Mouse (Mus musculus) CD8-positive naive resting alpha-beta T cell, adult 2 months (primary cell): Measurements from ENCODE around the gene Zfp53.
A peak's percentile ranks its signal among the peaks of the same experiment; 100 is the strongest.
"Not testable (repeated sequence)": the region's sequence is repeated elsewhere in the genome, so short reads cannot be mapped to it uniquely, and the experiment has no call there.

Experiments
- DNase-seq, 2 experiments: peaks; one replicate each; pipeline ENCODE4 v3.0.0; 2022; ENCODE audit warnings: low read depth in 2 of 2, low spot score in 2 of 2

Zfp53 gene

GRCm38 (mm10) chr17:21488760-21489499 lies at the start of gene Zfp53:
TSS of gene Zfp53 (plus strand) at chr17:21488998.
- peak; percentile 65 to 77 for DNase-seq

- DNase-seq: peak; percentile 78 to 83
Observed at GRCm38 (mm10) chr17:21449669-21450068, 39.1 kb upstream of the Zfp53 start.

GRCm38 (mm10) chr17:21450138-21450704 lies 38.6 kb upstream of the Zfp53 start, which contains the start of gene Zfp51:
TSS of gene Zfp51 (plus strand) at chr17:21450374.
- DNase-seq: peak; percentile 93 to 94

- peak; percentile 49 to 61 for DNase-seq
Observed at GRCm38 (mm10) chr17:21463550-21463949, 25.2 kb upstream of the Zfp53 start.

GRCm38 (mm10) chr17:21472032-21472652 lies 16.7 kb upstream of the Zfp53 start:
- DNase-seq: no peak

GRCm38 (mm10) chr17:21472653-21473307 lies 16.0 kb upstream of the Zfp53 start:
- DNase-seq: no peak

- peak; percentile 60 to 62 for DNase-seq
Observed at GRCm38 (mm10) chr17:21473362-21474190, 15.2 kb upstream of the Zfp53 start.

- peak; percentile 49 to 56 for DNase-seq
Observed at GRCm38 (mm10) chr17:21474729-21475128, 14.1 kb upstream of the Zfp53 start.

- DNase-seq: not testable (repeated sequence)
Observed at GRCm38 (mm10) chr17:21475290-21475689, 13.5 kb upstream of the Zfp53 start.

GRCm38 (mm10) chr17:21476351-21476750 lies 12.4 kb upstream of the Zfp53 start:
- not testable (repeated sequence) for DNase-seq

- not testable (repeated sequence) for DNase-seq
Observed at GRCm38 (mm10) chr17:21478103-21478777, 10.6 kb upstream of the Zfp53 start.

- no peak for DNase-seq
Observed at GRCm38 (mm10) chr17:21489500-21490001, 753 bp downstream of the Zfp53 start.

GRCm38 (mm10) chr17:21501365-21501764 lies 12.6 kb downstream of the Zfp53 start:
- DNase-seq: no peak

- no peak for DNase-seq
Observed at GRCm38 (mm10) chr17:21504524-21504923, 15.7 kb downstream of the Zfp53 start.

GRCm38 (mm10) chr17:21506258-21506657 lies 17.5 kb downstream of the Zfp53 start:
- no peak for DNase-seq

GRCm38 (mm10) chr17:21509756-21510155 lies 21.0 kb downstream of the Zfp53 start:
- DNase-seq: no peak

GRCm38 (mm10) chr17:21515403-21516105 lies 26.8 kb downstream of the Zfp53 start:
- peak; percentile 56 to 74 for DNase-seq

GRCm38 (mm10) chr17:21516201-21517129 lies 27.7 kb downstream of the Zfp53 start:
- DNase-seq: no peak
